Mouse (Mus musculus): ENCODE data around the gene Chst12. TPM values are rescaled to one million over a fixed set of nuclear protein-coding genes. Genes with fewer than 3 reads are reported as not detected.
A peak's percentile ranks its signal among the peaks of the same experiment; 100 is the strongest.

Chst12 gene
- polyA plus RNA-seq, 1 experiment from 2014 or later = 14.0 TPM

DNA sequence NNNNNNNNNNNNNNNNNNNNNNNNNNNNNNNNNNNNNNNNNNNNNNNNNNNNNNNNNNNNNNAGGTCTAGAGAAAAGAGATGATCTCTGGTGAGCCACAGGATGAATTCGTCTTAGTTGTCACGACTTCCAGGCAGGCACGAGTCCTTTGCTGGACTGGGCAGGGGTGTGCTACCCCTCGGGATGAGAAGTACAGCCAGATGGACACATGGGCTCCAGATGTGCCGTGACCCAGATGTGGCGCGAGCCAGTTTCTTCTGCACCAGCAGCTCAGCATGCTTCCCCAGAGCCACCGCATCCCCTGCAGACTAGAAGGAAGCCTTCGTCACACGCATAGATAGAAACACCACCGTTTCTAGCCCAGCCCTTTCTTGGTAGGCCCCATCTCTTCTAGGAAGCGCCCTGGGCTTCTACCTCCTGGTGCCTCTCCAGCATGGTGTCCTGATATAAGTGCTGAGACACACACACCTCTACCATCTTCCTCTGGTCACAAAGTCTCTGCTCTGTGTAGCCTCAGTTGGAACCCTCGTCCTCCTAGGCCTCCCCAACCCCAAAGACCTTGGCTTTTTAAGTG lies 32.8 kb downstream of the Chst12 start:
- peaks cover 14% of the 10 kb centered on the region for H3K4me1 ChIP-seq
- DNase-seq (ENCODE audit: extremely low spot score, low spot score) = no peak
- no peak overlapping the region for H3K27ac ChIP-seq
- no peak overlapping the region for H3K4me3 ChIP-seq
- no peaks in the 10 kb centered on the region for H3K27me3 ChIP-seq (ENCODE audit: poor library complexity, severe bottlenecking)
- 79% methylated on average over 13 of the region's 13 CpGs for WGBS
- 0 out of 2 replicates have a peak, but pooled peaks cover 2% of the 10 kb centered on the region for H3K9me3 ChIP-seq
- no peaks in the 10 kb centered on the region for H3K36me3 ChIP-seq (replicated peaks)

DNA sequence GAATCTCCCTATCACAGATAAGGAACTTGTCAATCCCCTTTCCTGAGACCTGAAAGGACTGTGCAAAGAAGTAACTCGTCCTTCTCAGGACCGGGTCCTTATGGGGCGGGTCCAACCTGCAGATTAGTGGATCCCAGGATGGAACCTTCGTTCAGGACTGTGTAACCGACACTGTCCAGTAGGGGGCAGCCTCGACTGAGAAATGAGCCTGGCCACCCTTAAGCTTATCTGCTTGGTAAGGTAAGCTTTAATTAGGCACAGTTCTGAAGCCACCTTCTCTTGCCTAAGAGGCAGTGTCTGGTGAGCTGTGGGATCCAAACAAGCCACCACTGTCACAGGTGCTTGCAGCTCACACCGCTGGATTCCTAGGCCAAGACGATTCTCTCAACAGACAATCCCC lies 34.8 kb downstream of the Chst12 start:
- 14% methylated on average over 8 of the region's 8 CpGs for WGBS
- Histone ChIP-seq H3K4me1 (peaks cover 18% of the 10 kb centered on the region), H3K27me3 (ENCODE audit: poor library complexity, severe bottlenecking) (no peaks in the 10 kb centered on the region), H3K9me3 (no peaks in the 10 kb centered on the region), H3K4me3 (no peak overlapping the region), H3K27ac (peak overlapping the region; percentile 40; the same call in 1 of the 2 replicates), H3K36me3 (replicated peaks) (no peaks in the 10 kb centered on the region)
- peak; percentile 82 for DNase-seq (ENCODE audit: extremely low spot score, low spot score)

GRCm38 (mm10) chr5:140542811-140543575 lies 37.6 kb downstream of the Chst12 start:
- Histone ChIP-seq H3K9me3 (peaks cover under 1% of the 10 kb centered on the region; the same call in 1 of the 2 replicates), H3K27me3 (ENCODE audit: poor library complexity, severe bottlenecking) (no peaks in the 10 kb centered on the region), H3K4me1 (peaks cover 19% of the 10 kb centered on the region; the same call in 1 of the 2 replicates), H3K27ac (peak overlapping the region; percentile 72), H3K4me3 (no peak overlapping the region), H3K36me3 (replicated peaks) (no peaks in the 10 kb centered on the region)
- no peak for DNase-seq (ENCODE audit: extremely low spot score, low spot score)
- 84% methylated on average over 9 of the region's 9 CpGs for WGBS

DNA sequence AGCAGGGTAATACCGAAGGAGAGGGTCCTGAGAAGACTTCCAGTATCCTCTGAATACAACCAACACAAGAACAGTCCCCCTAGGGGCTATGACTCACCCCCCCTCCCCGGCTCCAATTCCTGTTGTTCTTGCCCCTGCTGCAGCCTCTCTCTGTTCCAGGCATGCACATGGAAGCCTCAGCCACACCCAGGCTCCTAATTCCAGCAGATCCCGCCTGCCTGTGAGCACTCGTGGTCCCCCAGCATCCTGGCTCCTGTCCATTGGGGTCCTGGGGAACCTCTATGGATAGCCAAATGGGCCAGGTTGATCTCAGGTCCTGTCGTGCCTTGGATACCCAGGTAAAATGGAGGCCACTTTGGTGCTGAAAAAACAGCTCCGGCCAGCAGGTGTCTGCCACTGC lies 40.3 kb downstream of the Chst12 start:
- Histone ChIP-seq H3K27ac (0 out of 2 replicates have a peak overlapping the region, but pooled peaks have one; percentile 8), H3K9me3 (peaks cover 5% of the 10 kb centered on the region; the same call in 1 of the 2 replicates), H3K4me1 (peaks cover 36% of the 10 kb centered on the region), H3K4me3 (no peak overlapping the region), H3K27me3 (ENCODE audit: poor library complexity, severe bottlenecking) (no peaks in the 10 kb centered on the region), H3K36me3 (replicated peaks) (no peaks in the 10 kb centered on the region)
- no peak for DNase-seq (ENCODE audit: extremely low spot score, low spot score)
- 69% methylated on average over 6 of the region's 6 CpGs for WGBS

GRCm38 (mm10) chr5:140546332-140546731 lies 41.0 kb downstream of the Chst12 start:
- peaks cover 36% of the 10 kb centered on the region for H3K4me1 ChIP-seq
- DNase-seq (ENCODE audit: extremely low spot score, low spot score) = no peak
- H3K4me3 ChIP-seq = no peak overlapping the region
- peaks cover 5% of the 10 kb centered on the region; the same call in 1 of the 2 replicates for H3K9me3 ChIP-seq
- no peaks in the 10 kb centered on the region for H3K27me3 ChIP-seq (ENCODE audit: poor library complexity, severe bottlenecking)
- 90% methylated on average over 19 of the region's 19 CpGs for WGBS
- H3K36me3 ChIP-seq (replicated peaks) = no peaks in the 10 kb centered on the region
- H3K27ac ChIP-seq = no peak overlapping the region

DNA sequence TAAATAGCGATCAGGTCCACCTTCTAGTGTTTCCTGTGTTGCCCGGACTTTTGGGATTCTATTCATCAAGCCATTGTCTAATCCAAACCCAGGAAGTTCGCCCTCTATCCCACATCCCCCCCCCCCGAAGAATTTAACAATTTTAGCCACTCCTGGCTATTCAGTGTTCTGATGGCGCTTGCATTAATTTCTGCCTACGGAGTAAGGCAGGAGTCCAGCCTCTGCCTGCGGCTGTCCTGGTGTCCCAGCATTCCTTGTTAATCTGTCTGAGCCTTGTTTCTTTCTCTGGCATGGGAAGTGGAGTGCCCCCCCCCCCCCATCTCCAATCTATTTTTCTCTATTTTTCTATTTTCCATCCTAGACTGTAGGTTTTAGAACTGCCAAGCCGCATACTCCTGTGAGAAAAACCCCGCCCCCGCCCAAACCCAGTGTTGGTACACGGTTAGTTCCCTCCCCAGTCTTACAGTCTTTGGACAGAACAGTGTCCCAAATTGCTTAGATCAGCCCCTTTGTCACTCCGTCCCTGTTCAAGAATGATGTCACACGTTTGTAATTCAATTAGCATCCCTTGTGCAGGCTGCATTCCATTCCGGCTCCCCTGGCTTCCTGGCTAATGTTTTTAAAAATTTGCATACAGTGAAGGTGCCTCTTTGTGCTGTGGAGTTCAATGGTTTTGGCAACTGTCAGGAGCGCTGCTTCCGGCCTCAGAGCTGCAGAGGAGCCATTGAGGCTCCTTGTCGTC lies 44.1 kb downstream of the Chst12 start:
- no peaks in the 10 kb centered on the region for H3K27me3 ChIP-seq (ENCODE audit: poor library complexity, severe bottlenecking)
- 36% methylated on average over 17 of the region's 17 CpGs for WGBS
- H3K4me1 ChIP-seq = peaks cover 27% of the 10 kb centered on the region
- peak overlapping the region; percentile 14; the same call in 1 of the 2 replicates for H3K4me3 ChIP-seq
- H3K9me3 ChIP-seq = peaks cover 5% of the 10 kb centered on the region; the same call in 1 of the 2 replicates
- peak overlapping the region; percentile 86 for H3K27ac ChIP-seq
- H3K36me3 ChIP-seq (replicated peaks) = no peaks in the 10 kb centered on the region
- peak; percentile 63 for DNase-seq (ENCODE audit: extremely low spot score, low spot score)

- WGBS = 91% methylated on average over 7 of the region's 7 CpGs
Measured at GRCm38 (mm10) chr5:140553719-140554118, 48.4 kb downstream of the Chst12 start.

DNA sequence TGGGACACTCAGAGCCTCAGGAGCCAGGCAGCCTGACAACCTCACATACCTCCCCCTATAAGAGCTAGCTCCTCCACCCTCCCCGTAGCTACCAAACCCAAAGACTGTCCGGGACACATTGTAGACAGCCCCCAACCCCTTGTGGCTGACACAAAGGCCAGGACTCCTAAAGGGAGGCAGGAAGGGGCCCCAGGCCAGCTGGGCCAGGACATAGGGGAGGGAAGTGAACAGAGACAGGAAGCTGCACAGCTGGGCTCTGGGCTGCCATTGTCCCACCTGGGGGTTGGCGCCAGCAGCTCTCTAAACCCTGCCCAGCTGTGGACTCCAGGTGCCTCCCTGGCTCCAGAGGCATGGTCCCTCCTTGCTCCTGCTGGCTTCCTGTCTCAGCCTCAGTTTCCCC lies 51.5 kb downstream of the Chst12 start:
- no peak for DNase-seq (ENCODE audit: extremely low spot score, low spot score)
- Histone ChIP-seq H3K27ac (peak overlapping the region; percentile 44), H3K9me3 (no peaks in the 10 kb centered on the region), H3K4me1 (peaks cover 9% of the 10 kb centered on the region), H3K36me3 (replicated peaks) (no peaks in the 10 kb centered on the region), H3K4me3 (no peak overlapping the region), H3K27me3 (ENCODE audit: poor library complexity, severe bottlenecking) (no peaks in the 10 kb centered on the region)
- 62% methylated on average over 3 of the region's 3 CpGs for WGBS

More at GRCm38 (mm10) chr5:140553719-140554118, 48.4 kb downstream of the Chst12 start:
- DNase-seq (ENCODE audit: extremely low spot score, low spot score) = no peak
- Histone ChIP-seq H3K9me3 (no peaks in the 10 kb centered on the region), H3K36me3 (replicated peaks) (no peaks in the 10 kb centered on the region), H3K4me3 (no peak overlapping the region), H3K27ac (peak overlapping the region; percentile 1; the same call in 1 of the 2 replicates), H3K27me3 (ENCODE audit: poor library complexity, severe bottlenecking) (no peaks in the 10 kb centered on the region), H3K4me1 (peaks cover 26% of the 10 kb centered on the region)

GRCm38 (mm10) chr5:140562601-140563000 lies 57.3 kb downstream of the Chst12 start:
- Histone ChIP-seq H3K4me1 (peaks cover 50% of the 10 kb centered on the region), H3K4me3 (no peak overlapping the region), H3K27me3 (ENCODE audit: poor library complexity, severe bottlenecking) (no peaks in the 10 kb centered on the region), H3K27ac (peak overlapping the region; percentile 48), H3K9me3 (no peaks in the 10 kb centered on the region), H3K36me3 (replicated peaks) (no peaks in the 10 kb centered on the region)
- DNase-seq (ENCODE audit: extremely low spot score, low spot score) = no peak
- 84% methylated on average over 9 of the region's 9 CpGs for WGBS

GRCm38 (mm10) chr5:140564896-140565295 lies 59.5 kb downstream of the Chst12 start, which contains the start of gene Grifin:
Gene Grifin (minus strand): TSS chr5:140565071.
- peak within 1 kb of the TSS; percentile 84 for H3K27ac ChIP-seq
- peaks cover 67% of the 10 kb centered on the region for H3K4me1 ChIP-seq
- 80% methylated on average over 4 of the region's 4 CpGs for WGBS
- no peak for DNase-seq (ENCODE audit: extremely low spot score, low spot score)
- no peak within 1 kb of the TSS for H3K4me3 ChIP-seq
- no peaks in the 10 kb centered on the region for H3K36me3 ChIP-seq (replicated peaks)
- H3K9me3 ChIP-seq = no peaks in the 10 kb centered on the region
- no peaks in the 10 kb centered on the region for H3K27me3 ChIP-seq (ENCODE audit: poor library complexity, severe bottlenecking)

DNA sequence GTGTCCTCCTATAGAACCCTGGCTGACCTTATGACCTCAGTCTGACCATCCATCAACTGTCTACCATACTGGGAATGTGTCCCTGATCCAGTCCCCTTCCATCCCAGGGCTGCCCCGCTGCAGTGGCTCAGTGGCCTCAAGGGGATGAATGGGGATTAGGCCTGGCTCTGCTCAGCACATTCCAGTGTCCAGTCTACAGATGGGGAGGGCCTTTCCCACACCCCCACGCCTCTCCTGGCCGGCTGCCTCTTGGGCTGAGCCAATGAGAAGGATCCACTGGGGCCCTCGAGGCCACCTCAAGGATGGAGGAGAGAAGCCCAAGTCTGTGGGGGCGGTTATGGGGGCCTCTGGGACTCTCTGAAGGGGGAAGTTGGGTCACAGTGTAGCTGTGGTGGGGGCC lies 60.1 kb downstream of the Chst12 start:
- H3K27ac ChIP-seq = peak overlapping the region; percentile 84
- no peaks in the 10 kb centered on the region for H3K36me3 ChIP-seq (replicated peaks)
- DNase-seq (ENCODE audit: extremely low spot score, low spot score) = no peak
- 33% methylated on average over 5 of the region's 5 CpGs for WGBS
- no peaks in the 10 kb centered on the region for H3K27me3 ChIP-seq (ENCODE audit: poor library complexity, severe bottlenecking)
- no peaks in the 10 kb centered on the region for H3K9me3 ChIP-seq
- H3K4me3 ChIP-seq = no peak overlapping the region
- peaks cover 67% of the 10 kb centered on the region for H3K4me1 ChIP-seq

- Histone ChIP-seq H3K4me3 (no peak overlapping the region), H3K27ac (peak overlapping the region; percentile 84), H3K27me3 (ENCODE audit: poor library complexity, severe bottlenecking) (no peaks in the 10 kb centered on the region), H3K36me3 (replicated peaks) (no peaks in the 10 kb centered on the region), H3K9me3 (no peaks in the 10 kb centered on the region), H3K4me1 (peaks cover 68% of the 10 kb centered on the region)
- 69% methylated on average over 6 of the region's 6 CpGs for WGBS
- peak; percentile 33 for DNase-seq (ENCODE audit: extremely low spot score, low spot score)
Measured at GRCm38 (mm10) chr5:140565856-140566255, 60.5 kb downstream of the Chst12 start.

All from forebrain, embryonic 10.5 days (tissue).